Mouse (Mus musculus) cerebellum, adult 2 months (tissue): ENCODE data around the gene Sfxn4. TPM values are rescaled to one million over a fixed set of nuclear protein-coding genes. Genes with fewer than 3 reads are reported as not detected.

Experiments used
- DNase-seq, 2 experiments: peaks; one replicate each; pipeline ENCODE4 v3.0.0; 2021
- H3K27ac ChIP-seq: fragments of 200-500 bp; 2 replicates; pipeline ENCODE4 v1.5.1; 2012; ENCODE audit warnings: low read length, control low read depth, inconsistent platforms; ENCODE audit not compliant: insufficient read depth
- H3K27me3 ChIP-seq: fragments of 200-500 bp; 2 replicates; pipeline ENCODE4 v1.6.1; 2012; ENCODE audit warnings: inconsistent platforms, mild to moderate bottlenecking, low read length, moderate library complexity; ENCODE audit not compliant: control insufficient read depth, insufficient read depth
- H3K4me1 ChIP-seq: fragments of 200-500 bp; 2 replicates; pipeline ENCODE4 v1.6.1; 2011; ENCODE audit warnings: low read length; ENCODE audit not compliant: control insufficient read depth, insufficient read depth
- H3K4me3 ChIP-seq: fragments of 200-500 bp; replicated peaks from 2 replicates; pipeline ENCODE3; 2011; ENCODE audit warnings: mild to moderate bottlenecking, low read depth, low read length, control low read depth; ENCODE audit not compliant: insufficient read depth
- CTCF ChIP-seq: fragments of 200-500 bp; IDR thresholded peaks from 2 replicates; pipeline ENCODE4 v1.5.1; 2011; ENCODE audit warnings: low read depth, mild to moderate bottlenecking, control low read depth, low read length, moderate library complexity, borderline replicate concordance; ENCODE audit not compliant: insufficient read depth
- POLR2A ChIP-seq: fragments of 200-500 bp; IDR thresholded peaks from 2 replicates; pipeline ENCODE4 v1.6.1; 2011; ENCODE audit warnings: low read length, control low read depth, borderline replicate concordance; ENCODE audit not compliant: insufficient read depth
- WGBS: fragments of 180-500 bp; shearing (Covaris S2); methylation state at CpG from one replicate; pipeline ENCODE4 v1.1.7; 2018; 5-methylcytosine and 5-hydroxymethylcytosine counted together
- polyA plus RNA-seq: library from polyadenylated mRNA; depleted of rRNA; stranded (reverse); fragments of >200 nt; gene quantifications from 2 replicates; pipeline ENCODE4 v1.2.3, GENCODE M21; 2012

Gene Sfxn4
- polyA plus RNA-seq, 1 experiment = 19.3 TPM

GRCm38 (mm10) chr19:60890391-60891122, 29.3 kb upstream of the Sfxn4 start:
- Histone ChIP-seq H3K27me3 (no peaks in the 10 kb centered on the region), H3K27ac (peak overlapping the region; percentile 68; the same call in 1 of the 2 replicates), H3K4me3 (peak overlapping the region; percentile 61), H3K4me1 (no peaks in the 10 kb centered on the region)
- under 1% methylated on average over 41 of the region's 41 CpGs for WGBS
- TF ChIP-seq CTCF = no peak
- no peak for TF ChIP-seq POLR2A
- DNase-seq = peak; percentile 20 to 79

- H3K27me3 ChIP-seq = no peaks in the 10 kb centered on the region
- TF ChIP-seq POLR2A (peak; percentile 33; the same call in 1 of the 2 replicates), CTCF (peak; percentile 75; the same call in 1 of the 2 replicates)
- H3K27ac ChIP-seq = peak within 1 kb of the TSS; percentile 68
- H3K4me3 ChIP-seq = peak within 1 kb of the TSS; percentile 61
- under 1% methylated on average over 55 of the region's 55 CpGs for WGBS
- H3K4me1 ChIP-seq = no peaks in the 10 kb centered on the region
- peak; percentile 95 to 97 for DNase-seq
Observed at GRCm38 (mm10) chr19:60889714-60890315, 28.5 kb upstream of the Sfxn4 start, which contains the start of gene Grk5. Grk5 (plus strand) TSS chr19:60889749.

GRCm38 (mm10) chr19:60889101-60889713, 27.9 kb upstream of the Sfxn4 start:
- DNase-seq = peak; percentile 43 to 46
- WGBS = 13% methylated on average over 17 of the region's 17 CpGs

GRCm38 (mm10) chr19:60887637-60888036, 26.4 kb upstream of the Sfxn4 start:
- no peak overlapping the region for H3K27ac ChIP-seq
- H3K4me3 ChIP-seq = no peak overlapping the region
- no peak for TF ChIP-seq POLR2A
- no peak for TF ChIP-seq CTCF
- no peaks in the 10 kb centered on the region for H3K4me1 ChIP-seq
- DNase-seq = no peak
- no peaks in the 10 kb centered on the region for H3K27me3 ChIP-seq
- 84% methylated on average over 2 of the region's 2 CpGs for WGBS

More at GRCm38 (mm10) chr19:60889101-60889713, 27.9 kb upstream of the Sfxn4 start:
- Histone ChIP-seq H3K27me3 (no peaks in the 10 kb centered on the region), H3K4me3 (peak overlapping the region; percentile 61), H3K4me1 (no peaks in the 10 kb centered on the region), H3K27ac (no peak overlapping the region)
- no peak for TF ChIP-seq POLR2A
- no peak; the same call in 1 of the 2 replicates for TF ChIP-seq CTCF

- no peaks in the 10 kb centered on the region for H3K4me1 ChIP-seq
- H3K27ac ChIP-seq = no peak overlapping the region
- H3K4me3 ChIP-seq = no peak overlapping the region
- peak; percentile 28 to 42 for DNase-seq
- WGBS = 8% methylated on average over 3 of the region's 3 CpGs
- TF ChIP-seq POLR2A (no peak), CTCF (peak; percentile 62)
- H3K27me3 ChIP-seq = no peaks in the 10 kb centered on the region
Observed at GRCm38 (mm10) chr19:60883129-60883528, 21.9 kb upstream of the Sfxn4 start.

- peak; percentile 75 for TF ChIP-seq POLR2A
- TF ChIP-seq CTCF = no peak
- under 1% methylated on average over 28 of the region's 28 CpGs for WGBS
- Histone ChIP-seq H3K4me3 (peak within 1 kb of the TSS; percentile 53), H3K27me3 (no peaks in the 10 kb centered on the region), H3K27ac (peak within 1 kb of the TSS; percentile 23), H3K4me1 (no peaks in the 10 kb centered on the region)
- peak; percentile 96 for DNase-seq
Observed at GRCm38 (mm10) chr19:60874064-60874694, 12.9 kb upstream of the Sfxn4 start, which contains the start of gene Prdx3. Prdx3 (minus strand) TSS chr19:60874556.

- TF ChIP-seq POLR2A = no peak
- no peak for TF ChIP-seq CTCF
- peak in 1 of 2 experiments; percentile 22 for DNase-seq
- no peaks in the 10 kb centered on the region for H3K27me3 ChIP-seq
- 18% methylated on average over 4 of the region's 4 CpGs for WGBS
- no peak overlapping the region for H3K27ac ChIP-seq
- no peaks in the 10 kb centered on the region for H3K4me1 ChIP-seq
- H3K4me3 ChIP-seq = peak overlapping the region; percentile 53
Observed at GRCm38 (mm10) chr19:60873501-60873900, 12.2 kb upstream of the Sfxn4 start.
